Mouse (Mus musculus) kidney, postnatal 0 days (tissue): ENCODE measurements around the gene Tmem265. TPM values are rescaled to one million over a fixed set of nuclear protein-coding genes. Genes with fewer than 3 reads are reported as not detected.

ENCODE experiments used
- ATAC-seq: fragments of 200-750 bp; cut with Nextera tagmentation; replicated peaks from 2 replicates; pipeline ENCODE4 v1.8.0; 2017; ENCODE audit warnings: low read depth, moderate number of reproducible peaks, moderate TSS enrichment, moderate library complexity; ENCODE audit not compliant: low FRiP score
- DNase-seq: peaks from one replicate; pipeline ENCODE4 v3.0.0-alpha.2; 2016; ENCODE audit warnings: low spot score
- H3K27ac ChIP-seq: fragments of 300-500 bp; sonication (generic); 2 replicates; pipeline ENCODE4 v1.5.1; 2014; ENCODE audit warnings: mild to moderate bottlenecking
- H3K27me3 ChIP-seq: fragments of 300-500 bp; sonication (generic); 2 replicates; pipeline ENCODE4 v1.6.1; 2014; ENCODE audit warnings: low read length, mixed read lengths; ENCODE audit not compliant: insufficient read depth
- H3K36me3 ChIP-seq: fragments of 300-500 bp; sonication (generic); 2 replicates; pipeline ENCODE4 v1.6.1; 2014; ENCODE audit warnings: low read length, mixed read lengths; ENCODE audit not compliant: insufficient read depth
- H3K4me1 ChIP-seq: fragments of 300-500 bp; sonication (generic); replicated peaks from 2 replicates; pipeline ENCODE4 v1.6.1; 2014; ENCODE audit warnings: antibody characterized with exemption, low read length, mixed read lengths; ENCODE audit not compliant: insufficient read depth
- H3K4me2 ChIP-seq: fragments of 300-500 bp; sonication (generic); 2 replicates; pipeline ENCODE4 v1.6.1; 2014; ENCODE audit warnings: mild to moderate bottlenecking, low read length, moderate library complexity, mixed read lengths
- H3K4me3 ChIP-seq: fragments of 300-500 bp; sonication (generic); replicated peaks from 2 replicates; pipeline ENCODE4 v1.5.1; 2014; ENCODE audit warnings: low read depth, low read length
- H3K9ac ChIP-seq: fragments of 300-500 bp; sonication (generic); 2 replicates; pipeline ENCODE4 v1.6.1; 2014; ENCODE audit warnings: low read depth, low read length
- H3K9me3 ChIP-seq: fragments of 300-500 bp; sonication (generic); replicated peaks from 2 replicates; pipeline ENCODE4 v1.6.1; 2016; ENCODE audit warnings: low read length, inconsistent platforms, mixed read lengths
- CTCF ChIP-seq: IDR thresholded peaks from 2 replicates; pipeline ENCODE4 v1.5.1; 2016; ENCODE audit warnings: antibody characterized with exemption, low read depth, mild to moderate bottlenecking, moderate library complexity
- WGBS: fragments of 180-500 bp; shearing (Covaris S2); extraction: QIAGEN DNeasy Blood & Tissue Kit; methylation state at CpG from one replicate; pipeline ENCODE4 v1.1.7; 2014; 5-methylcytosine and 5-hydroxymethylcytosine counted together
- polyA plus RNA-seq: library from polyadenylated mRNA; unstranded; fragments of >200 nt; fragmentation: Nextera tagmentation; extraction: Ambion mirVana; gene quantifications from 2 replicates; pipeline ENCODE4 v1.2.1, GENCODE M21; 2015

Tmem265 gene
- polyA plus RNA-seq, 1 experiment from 2014 or later: 4.9 TPM

- Histone ChIP-seq H3K27ac (no peak overlapping the region), H3K36me3 (peaks cover 15% of the 10 kb centered on the region), H3K9ac (no peak overlapping the region), H3K4me1 (peaks cover 12% of the 10 kb centered on the region), H3K9me3 (no peaks in the 10 kb centered on the region), H3K4me2 (no peak overlapping the region), H3K4me3 (no peak overlapping the region), H3K27me3 (no peaks in the 10 kb centered on the region)
- 63% methylated on average over 1 of the region's 1 CpGs for WGBS
- TF ChIP-seq CTCF: no peak
- ATAC-seq (no peak), DNase-seq (no peak)
Measured at GRCm38 (mm10) chr7:127616336-127616735, 55.1 kb downstream of the Tmem265 start.

Other genes starting within 250 kb of the Tmem265 start
- 21.2 and 22.2 TPM in 2 replicates for gene Zfp768, start 215.8 kb upstream of the Tmem265 start, polyA plus RNA-seq
- gene Zfp747, start 185.3 kb upstream of the Tmem265 start, polyA plus RNA-seq: 5.5 and 6.8 TPM in 2 replicates
- gene 9130019O22Rik, start 174.2 kb upstream of the Tmem265 start, polyA plus RNA-seq: 4.8 and 5.6 TPM in 2 replicates
- gene E430018J23Rik, start 167.8 kb upstream of the Tmem265 start, polyA plus RNA-seq: 6.5 and 7.4 TPM in 2 replicates
- 5.6 and 6.7 TPM in 2 replicates for gene Zfp764, start 154.6 kb upstream of the Tmem265 start, polyA plus RNA-seq
- gene Zfp688, start 139.3 kb upstream of the Tmem265 start, polyA plus RNA-seq: 29.7 and 31.9 TPM in 2 replicates
- gene Zfp689, start 112.2 kb upstream of the Tmem265 start, polyA plus RNA-seq: 4.8 and 5.0 TPM in 2 replicates
- 37.1 and 37.5 TPM in 2 replicates for gene Prr14, start 101.8 kb upstream of the Tmem265 start, polyA plus RNA-seq
- 8.7 and 8.8 TPM in 2 replicates for gene Fbrs, start 82.2 kb upstream of the Tmem265 start, polyA plus RNA-seq
- gene Srcap, start 49.4 kb upstream of the Tmem265 start, polyA plus RNA-seq: 19.2 and 24.1 TPM in 2 replicates
- gene Gm42715, start 41.8 kb upstream of the Tmem265 start, polyA plus RNA-seq: 10.9 and 11.4 TPM in 2 replicates
- gene Phkg2, start 11.9 kb downstream of the Tmem265 start, polyA plus RNA-seq: 28.8 and 32.2 TPM in 2 replicates
- 16.5 and 17.1 TPM in 2 replicates for gene Ccdc189, start 27.2 kb downstream of the Tmem265 start, polyA plus RNA-seq
- 32.4 and 35.3 TPM in 2 replicates for gene Rnf40, start 27.4 kb downstream of the Tmem265 start, polyA plus RNA-seq
- 12.5 and 12.9 TPM in 2 replicates for gene Zfp629, start 54.4 kb downstream of the Tmem265 start, polyA plus RNA-seq
- gene Bcl7c, start 147.5 kb downstream of the Tmem265 start, polyA plus RNA-seq: 56.1 and 70.9 TPM in 2 replicates
- 14.5 and 15.9 TPM in 2 replicates for gene Ctf1, start 151.3 kb downstream of the Tmem265 start, polyA plus RNA-seq
- 0.08 TPM in 1 of 2 replicates, not detected in the other for gene Ctf2, start 170.8 kb downstream of the Tmem265 start, polyA plus RNA-seq
- 2.8 and 3.5 TPM in 2 replicates for gene Fbxl19, start 183.2 kb downstream of the Tmem265 start, polyA plus RNA-seq
- gene Orai3, start 208.4 kb downstream of the Tmem265 start, polyA plus RNA-seq: 27.2 and 30.1 TPM in 2 replicates
- gene Setd1a, start 215.3 kb downstream of the Tmem265 start, polyA plus RNA-seq: 15.6 and 17.9 TPM in 2 replicates
- not detected in 2 replicates for gene Gm49388, start 224.2 kb downstream of the Tmem265 start, polyA plus RNA-seq
- gene Hsd3b7, start 239.2 kb downstream of the Tmem265 start, polyA plus RNA-seq: 28.3 and 28.8 TPM in 2 replicates